Mouse (Mus musculus) small intestine, adult 2 months (tissue): ENCODE data around the gene 4933402J07Rik. TPM values are rescaled to one million over a fixed set of nuclear protein-coding genes. Genes with fewer than 3 reads are reported as not detected.

Experiments used
- H3K27ac ChIP-seq: fragments of 200-500 bp; 2 replicates; pipeline ENCODE4 v1.5.1; 2012; ENCODE audit warnings: low read depth, low read length, control low read depth, inconsistent platforms; ENCODE audit not compliant: insufficient read depth
- H3K27me3 ChIP-seq: fragments of 200-500 bp; 2 replicates; pipeline ENCODE4 v1.6.1; 2012; ENCODE audit warnings: mild to moderate bottlenecking, moderate library complexity, low read length, inconsistent platforms; ENCODE audit not compliant: control insufficient read depth, insufficient read depth
- H3K36me3 ChIP-seq: fragments of 200-500 bp; 2 replicates; pipeline ENCODE4 v1.6.1; 2012; ENCODE audit warnings: mild to moderate bottlenecking, low read length, control low read depth, inconsistent platforms; ENCODE audit not compliant: control insufficient read depth, insufficient read depth
- H3K4me1 ChIP-seq: fragments of 200-500 bp; 2 replicates; pipeline ENCODE4 v1.6.1; 2012; ENCODE audit warnings: low read length, inconsistent platforms, mixed read lengths; ENCODE audit not compliant: control insufficient read depth, insufficient read depth, insufficient read length
- H3K4me3 ChIP-seq: fragments of 200-500 bp; 2 replicates; pipeline ENCODE4 v1.5.1; 2012; ENCODE audit warnings: low read depth, mild to moderate bottlenecking, control low read depth, inconsistent platforms, low read length, moderate library complexity
- CTCF ChIP-seq: fragments of 200-500 bp; IDR thresholded peaks from 2 replicates; pipeline ENCODE4 v1.5.1; 2012; ENCODE audit warnings: low read depth, mild to moderate bottlenecking, control low read depth, inconsistent platforms, low read length, moderate library complexity, mixed read lengths; ENCODE audit not compliant: insufficient replicate concordance, insufficient read length; ENCODE audit errors: extremely low read depth
- POLR2A ChIP-seq: fragments of 200-500 bp; IDR thresholded peaks from 2 replicates; pipeline ENCODE4 v1.6.1; 2012; ENCODE audit warnings: low read depth, mild to moderate bottlenecking, control low read depth, inconsistent platforms, low read length, moderate library complexity
- whole genome bisulfite sequencing: fragments of 180-500 bp; shearing (Covaris S2); methylation state at CpG from one replicate; pipeline ENCODE4 v1.1.7; 2018; 5-methylcytosine and 5-hydroxymethylcytosine counted together
- polyA plus RNA-seq: library from polyadenylated mRNA; depleted of rRNA; stranded (reverse); fragments of >200 nt; gene quantifications from 2 replicates; pipeline ENCODE4 v1.2.3, GENCODE M21; 2012

4933402J07Rik gene
- polyA plus RNA-seq, 1 experiment, result not detected

GRCm38 (mm10) chr8:87570880-87571279, 7.2 kb downstream of the 4933402J07Rik start:
- 8% methylated on average over 7 of the region's 7 CpGs for WGBS
- Histone ChIP-seq H3K4me3 (no peak overlapping the region), H3K36me3 (no peaks in the 10 kb centered on the region), H3K27ac (no peak overlapping the region), H3K27me3 (no peaks in the 10 kb centered on the region), H3K4me1 (no peaks in the 10 kb centered on the region)
- TF ChIP-seq CTCF (no peak), POLR2A (no peak)

GRCm38 (mm10) chr8:87594272-87594671, 30.6 kb downstream of the 4933402J07Rik start:
- Histone ChIP-seq H3K27ac (no peak overlapping the region), H3K4me1 (no peaks in the 10 kb centered on the region), H3K4me3 (no peak overlapping the region), H3K27me3 (no peaks in the 10 kb centered on the region), H3K36me3 (no peaks in the 10 kb centered on the region)
- no peak for TF ChIP-seq POLR2A
- peak; percentile 79; the same call in 1 of the 2 replicates for TF ChIP-seq CTCF
- 0% methylated on average over 2 of the region's 2 CpGs for WGBS

GRCm38 (mm10) chr8:87602731-87603130, 39.1 kb downstream of the 4933402J07Rik start:
- no peaks in the 10 kb centered on the region for H3K27me3 ChIP-seq
- H3K27ac ChIP-seq, result no peak overlapping the region
- no peak overlapping the region for H3K4me3 ChIP-seq
- WGBS, result 76% methylated on average over 2 of the region's 2 CpGs
- H3K36me3 ChIP-seq, result no peaks in the 10 kb centered on the region
- H3K4me1 ChIP-seq, result no peaks in the 10 kb centered on the region
- TF ChIP-seq POLR2A (no peak), CTCF (no peak)

GRCm38 (mm10) chr8:87609110-87609509, 45.5 kb downstream of the 4933402J07Rik start:
- no peaks in the 10 kb centered on the region for H3K4me1 ChIP-seq
- H3K27ac ChIP-seq, result no peak overlapping the region
- TF ChIP-seq POLR2A, result no peak
- TF ChIP-seq CTCF, result no peak
- H3K36me3 ChIP-seq, result no peaks in the 10 kb centered on the region
- WGBS, result 92% methylated on average over 7 of the region's 7 CpGs
- H3K27me3 ChIP-seq, result no peaks in the 10 kb centered on the region
- no peak overlapping the region for H3K4me3 ChIP-seq

GRCm38 (mm10) chr8:87609651-87610192, 46.1 kb downstream of the 4933402J07Rik start:
- Histone ChIP-seq H3K27me3 (no peaks in the 10 kb centered on the region), H3K4me3 (no peak overlapping the region), H3K36me3 (no peaks in the 10 kb centered on the region), H3K4me1 (no peaks in the 10 kb centered on the region), H3K27ac (no peak overlapping the region)
- 86% methylated on average over 4 of the region's 4 CpGs for WGBS
- no peak for TF ChIP-seq POLR2A
- TF ChIP-seq CTCF, result no peak

- Histone ChIP-seq H3K27ac (no peak overlapping the region), H3K36me3 (no peaks in the 10 kb centered on the region), H3K4me3 (no peak overlapping the region), H3K4me1 (no peaks in the 10 kb centered on the region), H3K27me3 (no peaks in the 10 kb centered on the region)
- TF ChIP-seq CTCF (no peak), POLR2A (no peak)
- WGBS, result 93% methylated on average over 1 of the region's 1 CpGs
Observed at GRCm38 (mm10) chr8:87613701-87614100, 50.0 kb downstream of the 4933402J07Rik start.

- H3K27ac ChIP-seq, result no peak overlapping the region
- H3K36me3 ChIP-seq, result no peaks in the 10 kb centered on the region
- H3K27me3 ChIP-seq, result no peaks in the 10 kb centered on the region
- no peaks in the 10 kb centered on the region for H3K4me1 ChIP-seq
- no peak for TF ChIP-seq CTCF
- no peak for TF ChIP-seq POLR2A
- 27% methylated on average over 7 of the region's 7 CpGs for WGBS
- no peak overlapping the region for H3K4me3 ChIP-seq
Observed at GRCm38 (mm10) chr8:87619118-87619517, 55.5 kb downstream of the 4933402J07Rik start.

- 70% methylated on average over 2 of the region's 2 CpGs for WGBS
- H3K36me3 ChIP-seq, result no peaks in the 10 kb centered on the region
- no peak overlapping the region for H3K27ac ChIP-seq
- H3K4me3 ChIP-seq, result no peak overlapping the region
- no peaks in the 10 kb centered on the region for H3K27me3 ChIP-seq
- H3K4me1 ChIP-seq, result no peaks in the 10 kb centered on the region
- no peak for TF ChIP-seq POLR2A
- no peak for TF ChIP-seq CTCF
Observed at GRCm38 (mm10) chr8:87619529-87619928, 55.9 kb downstream of the 4933402J07Rik start.
